Mouse (Mus musculus): ENCODE data around the gene Ncapd2.
"Not testable (repeated sequence)": the region's sequence is repeated elsewhere in the genome, so short reads cannot be mapped to it uniquely, and the experiment has no call there.

Gene Ncapd2

GRCm38 (mm10) chr6:125166051-125166751 is 25.3 kb downstream of the Ncapd2 start, which contains the start of gene Gapdh:
TSS of gene Gapdh (minus strand) at chr6:125166467.
- peak; percentile 62 to 67 for DNase-seq (ENCODE audit: low spot score in 2 of 2)

GRCm38 (mm10) chr6:125165328-125165891 is 26.1 kb downstream of the Ncapd2 start:
- peak; percentile 98 to 99 for DNase-seq (ENCODE audit: low spot score in 2 of 2)

GRCm38 (mm10) chr6:125164672-125165327 is 26.7 kb downstream of the Ncapd2 start:
- DNase-seq (ENCODE audit: low spot score in 2 of 2): peak; percentile 78 to 83

GRCm38 (mm10) chr6:125163801-125164657 is 27.5 kb downstream of the Ncapd2 start:
- peak; percentile 68 to 81 for DNase-seq (ENCODE audit: low spot score in 2 of 2)

- DNase-seq (ENCODE audit: low spot score in 2 of 2): not testable (repeated sequence)
Measured at GRCm38 (mm10) chr6:125162615-125163305, 28.7 kb downstream of the Ncapd2 start.

GRCm38 (mm10) chr6:125161971-125162370 is 29.5 kb downstream of the Ncapd2 start:
- DNase-seq (ENCODE audit: low spot score in 2 of 2): peak; percentile 78 to 80

GRCm38 (mm10) chr6:125160854-125161760 is 30.4 kb downstream of the Ncapd2 start:
- DNase-seq (ENCODE audit: low spot score in 2 of 2): peak; percentile 70 to 74

GRCm38 (mm10) chr6:125160558-125160853 is 31.0 kb downstream of the Ncapd2 start:
- DNase-seq (ENCODE audit: low spot score in 2 of 2): no peak

GRCm38 (mm10) chr6:125159773-125160557 is 31.5 kb downstream of the Ncapd2 start:
- DNase-seq (ENCODE audit: low spot score in 2 of 2): no peak

GRCm38 (mm10) chr6:125158944-125159492 is 32.5 kb downstream of the Ncapd2 start:
- DNase-seq (ENCODE audit: low spot score in 2 of 2): no peak

GRCm38 (mm10) chr6:125156903-125157614 is 34.4 kb downstream of the Ncapd2 start:
- no peak for DNase-seq (ENCODE audit: low spot score in 2 of 2)

- no peak for DNase-seq (ENCODE audit: low spot score in 2 of 2)
Measured at GRCm38 (mm10) chr6:125156491-125156890, 35.0 kb downstream of the Ncapd2 start.

- no peak for DNase-seq (ENCODE audit: low spot score in 2 of 2)
Measured at GRCm38 (mm10) chr6:125155262-125155661, 36.2 kb downstream of the Ncapd2 start.

- no peak for DNase-seq (ENCODE audit: low spot score in 2 of 2)
Measured at GRCm38 (mm10) chr6:125154550-125154949, 37.0 kb downstream of the Ncapd2 start.

- no peak for DNase-seq (ENCODE audit: low spot score in 2 of 2)
Measured at GRCm38 (mm10) chr6:125153682-125154081, 37.8 kb downstream of the Ncapd2 start.

- no peak for DNase-seq (ENCODE audit: low spot score in 2 of 2)
Measured at GRCm38 (mm10) chr6:125153018-125153389, 38.5 kb downstream of the Ncapd2 start.

- no peak for DNase-seq (ENCODE audit: low spot score in 2 of 2)
Measured at GRCm38 (mm10) chr6:125152212-125153017, 39.1 kb downstream of the Ncapd2 start.

GRCm38 (mm10) chr6:125149569-125149950 is 41.9 kb downstream of the Ncapd2 start:
- no peak for DNase-seq (ENCODE audit: low spot score in 2 of 2)

All from right cerebral cortex, postnatal 10 days (tissue).